Mouse (Mus musculus) embryo, embryonic 11.5 days (tissue): ENCODE results near the gene Olfr810.

Experiments used
- DNase-seq: peaks from one replicate; pipeline ENCODE4 v3.0.0-alpha.2; 2012; ENCODE audit warnings: low read depth, low spot score

Gene Olfr810

DNA sequence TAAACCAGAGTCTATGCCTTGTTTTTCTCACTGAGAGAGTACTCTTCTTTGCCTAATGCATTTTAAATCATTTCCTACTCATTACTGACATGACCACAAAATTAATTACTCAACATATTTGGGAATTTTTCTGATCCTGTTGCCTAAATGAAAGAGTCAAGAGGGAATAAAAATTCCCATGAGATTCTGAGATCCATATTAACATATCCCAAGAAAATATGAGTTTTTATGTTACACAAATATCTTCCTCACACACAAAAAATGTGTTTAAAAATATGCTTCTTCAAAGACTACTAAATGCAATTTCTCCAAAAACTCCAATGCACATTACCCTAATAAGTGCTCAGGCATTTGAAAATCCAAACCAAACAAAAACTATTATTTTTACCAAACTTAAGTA is at the start of gene Olfr810:
Gene Olfr810, minus strand, starts transcription at position 101 of the 400 bp plus-strand sequence.
- no peak for DNase-seq

DNA sequence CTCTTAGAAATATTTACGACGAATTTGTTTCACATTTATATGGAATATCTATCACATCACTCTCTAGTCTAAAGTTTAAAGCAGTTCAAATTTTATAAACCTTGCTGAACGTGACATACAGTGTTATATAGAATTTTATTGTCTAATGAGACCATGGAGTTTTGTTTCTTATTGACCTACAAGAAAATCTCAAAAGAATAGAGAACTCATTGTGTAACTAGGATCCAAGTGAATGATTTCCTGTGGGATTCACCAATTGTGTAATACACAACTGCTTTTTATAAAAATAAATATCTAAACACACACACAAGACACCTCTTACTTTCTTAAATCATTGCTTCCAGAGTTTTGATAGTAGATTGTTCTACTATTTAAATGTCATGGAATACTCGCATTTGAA is 9.6 kb upstream of the Olfr810 start, which contains the start of gene Olfr811:
Gene Olfr811, minus strand, starts transcription at position 101 of the 400 bp plus-strand sequence.
- DNase-seq: no peak

DNA sequence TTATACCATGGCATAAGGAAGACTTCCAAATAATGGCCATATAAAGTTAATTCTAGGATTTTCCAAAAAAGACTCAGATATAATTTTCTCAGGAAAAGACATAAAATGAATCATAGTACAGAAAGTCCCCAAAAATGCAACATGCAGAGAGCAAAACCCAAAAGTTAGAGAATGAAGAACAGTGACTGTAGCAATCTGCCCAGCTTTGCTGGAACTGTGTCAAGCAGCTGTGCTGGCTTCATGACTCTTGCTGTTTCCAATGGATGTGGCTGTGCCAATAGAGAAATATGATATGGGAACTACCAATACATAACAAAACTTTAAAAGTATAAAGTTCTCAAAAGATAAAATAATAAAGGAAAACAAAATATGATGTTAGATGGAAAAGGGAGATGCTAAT is 16.6 kb downstream of the Olfr810 start:
- DNase-seq: no peak

DNA sequence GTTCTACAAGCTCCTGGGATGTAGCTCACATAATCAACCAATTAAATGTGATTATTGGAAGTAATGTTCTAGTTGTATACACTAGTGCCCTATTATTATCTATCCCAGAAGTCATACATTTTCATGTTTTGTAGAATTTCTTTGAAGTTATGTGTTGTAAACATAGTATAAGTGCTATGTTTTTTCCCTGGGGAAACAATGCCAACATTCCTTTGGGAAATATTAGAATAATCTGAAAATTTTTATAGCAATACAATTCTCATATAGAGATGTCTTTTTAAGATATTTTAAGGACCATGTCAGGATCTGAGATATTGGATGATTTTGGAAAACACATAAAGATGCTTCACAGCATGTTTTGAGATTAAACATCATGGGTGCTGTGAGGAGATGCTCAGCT is 20.4 kb downstream of the Olfr810 start, which contains the start of gene Olfr809:
Gene Olfr809, plus strand, starts transcription at position 301 of the 400 bp plus-strand sequence.
- no peak for DNase-seq

DNA sequence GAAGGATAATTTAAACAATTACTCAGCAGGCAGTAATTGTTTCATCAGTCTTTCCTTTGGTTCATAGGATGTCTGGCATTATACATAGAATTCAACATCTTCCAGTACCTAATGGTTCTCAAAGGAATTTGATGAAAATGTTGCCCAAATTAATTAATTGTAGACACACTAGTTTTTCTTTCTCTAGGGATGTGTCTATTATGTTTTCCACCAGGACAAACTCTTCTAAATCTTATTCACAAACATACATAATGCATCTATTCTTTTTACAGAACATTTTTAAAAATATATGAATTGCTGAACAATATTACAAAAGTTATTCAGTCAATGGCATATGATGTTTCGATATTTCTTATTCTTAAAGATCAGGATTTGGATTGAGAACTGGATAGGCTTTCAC is 29.5 kb downstream of the Olfr810 start, which contains the start of gene Olfr808:
Gene Olfr808, plus strand, starts transcription at position 301 of the 400 bp plus-strand sequence.
- DNase-seq: no peak

DNA sequence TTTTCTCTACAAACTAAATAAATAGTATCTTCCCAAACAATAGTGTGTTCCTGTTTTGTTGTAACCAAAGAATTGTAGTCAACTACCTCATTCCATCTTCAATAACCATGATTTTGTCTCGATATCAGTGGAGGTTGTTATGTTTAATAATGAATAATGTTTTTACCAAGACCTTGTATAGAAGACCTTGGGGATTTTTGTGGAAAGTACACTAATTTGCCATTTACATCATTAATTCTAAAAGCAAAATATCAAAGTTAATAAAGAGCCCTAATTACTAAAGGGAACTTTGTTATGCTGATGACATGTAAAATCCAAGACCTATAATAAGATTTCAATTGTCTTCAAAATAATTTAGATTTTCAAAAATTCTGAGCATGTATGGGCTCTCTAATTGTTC is 37.0 kb downstream of the Olfr810 start, which contains the start of gene Olfr807:
Gene Olfr807, minus strand, starts transcription at position 101 of the 400 bp plus-strand sequence.
- DNase-seq: no peak

DNA sequence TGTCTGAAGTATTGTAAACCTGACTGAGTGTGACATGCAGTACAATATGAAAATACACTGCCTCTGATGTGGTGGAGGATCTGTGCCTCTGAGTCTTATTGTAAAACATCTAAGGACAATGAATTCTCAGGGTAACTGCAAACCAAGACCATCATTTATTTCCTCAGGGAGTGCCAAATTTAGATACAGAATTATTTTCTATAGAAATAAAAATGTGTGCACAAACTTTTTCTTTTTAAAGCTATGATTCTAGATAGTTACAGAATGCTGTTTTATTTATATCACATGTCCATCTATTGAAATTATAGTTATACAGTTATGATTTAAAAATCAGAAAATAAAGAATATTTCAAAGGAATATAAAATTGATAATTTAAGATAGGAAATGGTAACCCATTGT is 52.9 kb downstream of the Olfr810 start, which contains the start of gene Olfr806:
Gene Olfr806, minus strand, starts transcription at position 101 of the 400 bp plus-strand sequence.
- no peak for DNase-seq
